Mouse (Mus musculus): ENCODE measurements around the gene Fam178b.

The Fam178b gene

DNA sequence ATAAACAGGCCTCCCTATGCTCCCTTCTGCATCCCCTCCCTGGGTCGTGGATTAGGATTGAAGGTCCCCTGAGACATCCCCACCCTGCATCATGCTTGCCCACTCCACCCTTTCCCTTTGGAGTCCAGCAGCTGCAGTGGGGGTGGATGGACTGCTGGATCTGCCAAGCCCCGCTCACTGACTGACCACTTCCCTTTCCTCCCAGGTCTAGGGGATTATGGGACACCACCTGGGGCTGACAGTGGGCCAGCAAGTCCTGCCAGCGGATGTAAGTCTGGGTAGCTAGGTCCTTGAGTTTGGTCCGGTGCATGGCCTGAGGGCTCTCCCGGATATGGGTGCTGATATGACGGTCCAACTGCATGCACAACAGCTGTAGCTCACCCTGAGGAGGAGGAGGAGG is 118.9 kb downstream of the Fam178b start:
- DNase-seq (ENCODE audit: low read depth), result no peak

DNA sequence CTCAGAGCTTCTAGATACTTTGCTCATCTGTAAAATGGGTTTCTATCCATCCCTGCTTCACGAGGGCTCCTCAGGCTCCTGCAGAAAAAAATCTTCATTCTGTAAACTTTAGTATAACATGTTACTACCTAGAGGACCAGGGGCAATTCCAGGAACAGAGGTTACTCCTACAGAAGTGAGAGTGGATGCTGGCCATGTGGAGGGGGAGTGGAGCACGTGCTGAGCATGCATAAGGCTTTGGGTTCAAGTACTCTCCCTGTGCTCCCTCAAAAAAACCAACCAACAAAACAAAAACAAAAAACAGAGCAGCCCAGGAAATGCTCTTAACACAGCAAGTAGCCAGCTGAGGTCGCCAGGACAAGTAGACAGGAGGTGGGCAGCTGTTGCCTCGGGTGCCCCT is 119.4 kb downstream of the Fam178b start:
- DNase-seq (ENCODE audit: low read depth), result no peak

DNA sequence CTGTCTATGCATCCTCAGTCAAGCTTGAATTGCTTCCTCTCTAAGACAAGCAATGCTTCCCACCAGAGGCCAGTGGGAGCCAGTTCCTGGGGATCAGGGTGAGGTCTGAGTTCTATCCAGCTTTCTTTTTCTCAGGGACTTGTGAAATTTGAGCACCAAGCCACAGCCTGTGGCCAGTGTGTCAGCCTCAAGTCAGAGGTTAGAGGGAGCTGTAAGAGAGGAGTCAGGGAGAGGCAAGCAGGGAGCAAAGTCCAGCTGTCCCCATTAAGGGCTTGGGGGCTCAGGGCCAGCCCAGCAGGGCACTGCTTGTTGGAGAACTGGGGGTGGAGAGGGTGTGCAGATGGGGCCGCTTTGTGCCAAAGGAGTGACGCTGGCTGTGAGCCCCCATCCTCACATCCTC is 119.8 kb downstream of the Fam178b start:
- DNase-seq (ENCODE audit: low read depth), result no peak

DNA sequence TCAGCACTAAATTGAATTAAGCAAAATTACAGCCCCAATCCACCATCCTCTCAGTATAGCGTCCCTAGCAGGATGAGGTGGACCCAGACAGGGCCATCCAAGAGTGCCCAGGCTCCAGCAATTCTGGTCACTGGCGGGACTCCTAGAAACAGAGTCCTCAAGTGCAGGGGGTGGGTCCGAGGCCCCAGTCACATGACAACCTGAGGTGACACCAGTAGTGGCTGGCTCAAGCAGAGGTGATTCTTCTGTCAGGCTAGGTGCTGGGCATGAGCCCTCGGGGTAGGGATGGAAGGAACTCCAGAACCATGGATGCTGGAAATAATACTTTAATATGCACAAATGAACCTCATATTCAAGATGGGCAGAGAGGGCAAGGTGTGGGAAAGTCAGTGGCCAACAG is 120.6 kb downstream of the Fam178b start:
- DNase-seq (ENCODE audit: low read depth), result no peak

DNA sequence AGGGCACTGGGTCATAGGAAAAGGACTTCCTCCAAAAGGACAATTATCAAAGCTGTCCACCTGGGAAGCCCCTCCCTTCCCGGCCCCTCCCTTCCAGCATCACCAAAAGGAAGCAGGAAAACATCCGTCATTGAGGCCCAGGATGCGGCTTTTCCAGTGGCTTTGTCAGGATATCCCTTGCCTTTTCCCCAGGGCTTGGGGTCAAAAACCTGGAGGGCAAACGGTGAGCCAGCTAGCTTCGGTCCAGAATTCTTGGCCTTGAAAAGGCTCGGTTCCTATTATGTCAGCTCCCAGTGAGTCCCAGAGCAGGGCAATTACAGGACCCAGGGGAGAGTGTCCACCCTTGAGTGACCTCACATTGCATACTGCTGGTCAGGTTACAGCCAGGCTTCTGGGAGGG is 122.1 kb downstream of the Fam178b start:
- no peak for DNase-seq (ENCODE audit: low read depth)

DNA sequence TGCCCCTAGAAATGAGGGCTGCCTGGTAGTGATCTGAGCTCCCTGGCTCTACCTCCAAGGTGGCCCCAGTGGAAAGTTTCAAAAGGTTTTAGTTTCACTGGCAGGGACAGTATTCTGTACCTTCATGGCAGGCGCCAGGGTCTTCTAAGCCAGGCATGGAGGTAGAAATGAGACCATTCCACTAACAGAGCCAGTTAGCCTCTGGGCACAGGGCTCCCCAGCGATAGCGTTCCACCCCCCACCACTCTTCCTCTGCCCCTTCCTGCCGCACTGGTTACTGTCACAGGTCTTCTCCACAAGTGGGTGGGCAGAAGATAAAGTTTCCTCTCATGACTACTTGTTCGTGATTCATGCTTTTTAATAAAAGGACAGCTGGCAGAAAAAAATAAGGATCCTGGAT is 123.1 kb downstream of the Fam178b start:
- DNase-seq (ENCODE audit: low read depth), result peak; percentile 47

DNA sequence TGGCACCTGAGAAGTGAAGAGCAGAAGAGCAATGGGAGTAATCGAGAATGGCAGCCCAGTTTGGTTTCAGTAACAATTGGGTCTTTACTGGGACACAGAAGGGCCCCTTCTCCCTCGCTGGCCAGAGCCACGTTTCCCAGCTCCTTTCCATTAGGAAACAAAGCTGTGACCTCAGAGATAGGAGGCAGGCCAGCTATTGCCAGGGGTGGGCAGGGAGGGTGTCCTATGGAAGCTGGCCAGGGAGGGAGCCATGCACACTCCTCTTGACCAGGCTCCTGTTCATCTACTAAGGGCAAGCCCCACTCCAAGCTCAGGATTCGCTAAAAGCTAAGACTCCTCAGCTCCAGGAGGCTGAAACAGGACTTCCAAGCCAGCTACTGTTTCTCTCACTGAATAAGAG is 123.7 kb downstream of the Fam178b start:
- no peak for DNase-seq (ENCODE audit: low read depth)

DNA sequence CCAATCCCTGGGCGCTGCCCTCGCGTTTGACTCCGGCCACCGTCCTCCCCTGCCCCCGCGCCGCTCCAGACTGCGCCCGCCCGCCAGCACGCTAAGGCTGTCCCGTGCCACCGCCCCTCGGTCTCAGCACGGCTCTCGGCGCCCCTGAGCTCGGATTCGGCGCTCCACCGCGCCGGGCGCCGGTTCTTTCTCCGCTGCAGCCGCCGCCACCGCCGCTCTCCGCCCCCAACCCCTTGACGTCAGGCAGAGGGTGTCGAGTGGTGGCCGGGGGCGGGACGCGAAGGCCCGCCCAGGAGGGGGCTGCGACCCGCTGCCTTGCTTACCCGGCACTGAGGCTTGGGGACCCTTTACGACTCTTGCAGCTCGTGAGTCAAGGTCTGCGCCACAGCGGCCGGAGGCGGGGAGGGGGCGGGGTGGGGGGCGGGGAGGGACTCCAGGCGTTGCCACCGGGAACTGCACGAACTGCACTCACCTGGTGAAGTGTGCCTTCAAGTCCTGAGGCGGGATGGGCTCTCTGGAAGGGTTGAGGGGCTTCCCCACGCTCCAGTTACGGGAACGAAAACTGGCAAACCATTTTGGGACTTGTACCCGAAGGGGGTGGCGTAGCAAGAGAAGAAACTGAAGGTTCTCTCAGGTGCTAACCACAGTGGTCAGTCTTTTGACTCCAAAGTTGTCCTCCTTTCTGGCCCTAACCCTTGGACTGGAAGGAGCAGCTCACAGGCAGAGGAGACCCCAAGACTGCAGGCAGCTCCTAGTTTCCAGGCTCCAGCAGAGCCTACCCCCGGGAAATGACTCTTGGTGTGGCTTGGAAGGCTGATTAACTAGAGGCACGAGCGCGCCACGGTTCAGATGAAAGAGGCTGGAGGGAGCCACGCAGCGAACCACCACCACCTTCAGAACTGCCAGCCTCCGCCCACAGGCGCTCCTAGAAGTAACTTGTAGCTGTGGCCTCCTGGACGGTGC is 124.7 kb downstream of the Fam178b start, which contains the start of gene Sema4c:
Gene Sema4c (minus strand): TSS at position 319 of the 963 bp plus-strand sequence.
- peak; percentile 82 for DNase-seq (ENCODE audit: low read depth)

DNA sequence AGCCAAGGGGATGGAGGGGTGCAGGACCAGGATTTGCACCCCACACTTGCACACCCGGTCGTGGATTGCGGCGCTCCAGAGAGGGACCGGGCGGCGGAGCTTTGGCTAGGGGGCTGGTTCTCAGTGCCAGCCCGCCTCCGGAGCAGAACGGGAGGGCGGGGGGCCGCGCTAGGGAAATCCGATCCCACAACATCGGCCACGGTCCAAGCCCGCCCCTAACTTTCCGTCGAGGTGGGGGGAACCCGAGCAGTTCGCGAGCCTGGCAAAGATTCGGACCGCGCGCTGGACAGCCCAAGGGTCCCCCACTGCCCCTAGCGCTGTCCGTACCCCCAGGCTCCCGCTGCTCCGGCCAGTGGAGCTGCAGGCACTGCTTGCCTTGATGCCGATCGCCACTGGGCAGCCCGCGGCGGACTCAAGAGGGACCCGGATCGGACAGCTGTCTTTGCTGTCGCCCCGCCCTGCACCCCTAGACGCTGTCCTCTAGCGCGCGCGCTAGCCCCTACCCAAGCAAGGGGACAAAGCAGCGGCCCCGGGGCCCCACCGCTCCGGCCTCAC is 125.4 kb downstream of the Fam178b start:
- no peak for DNase-seq (ENCODE audit: low read depth)

DNA sequence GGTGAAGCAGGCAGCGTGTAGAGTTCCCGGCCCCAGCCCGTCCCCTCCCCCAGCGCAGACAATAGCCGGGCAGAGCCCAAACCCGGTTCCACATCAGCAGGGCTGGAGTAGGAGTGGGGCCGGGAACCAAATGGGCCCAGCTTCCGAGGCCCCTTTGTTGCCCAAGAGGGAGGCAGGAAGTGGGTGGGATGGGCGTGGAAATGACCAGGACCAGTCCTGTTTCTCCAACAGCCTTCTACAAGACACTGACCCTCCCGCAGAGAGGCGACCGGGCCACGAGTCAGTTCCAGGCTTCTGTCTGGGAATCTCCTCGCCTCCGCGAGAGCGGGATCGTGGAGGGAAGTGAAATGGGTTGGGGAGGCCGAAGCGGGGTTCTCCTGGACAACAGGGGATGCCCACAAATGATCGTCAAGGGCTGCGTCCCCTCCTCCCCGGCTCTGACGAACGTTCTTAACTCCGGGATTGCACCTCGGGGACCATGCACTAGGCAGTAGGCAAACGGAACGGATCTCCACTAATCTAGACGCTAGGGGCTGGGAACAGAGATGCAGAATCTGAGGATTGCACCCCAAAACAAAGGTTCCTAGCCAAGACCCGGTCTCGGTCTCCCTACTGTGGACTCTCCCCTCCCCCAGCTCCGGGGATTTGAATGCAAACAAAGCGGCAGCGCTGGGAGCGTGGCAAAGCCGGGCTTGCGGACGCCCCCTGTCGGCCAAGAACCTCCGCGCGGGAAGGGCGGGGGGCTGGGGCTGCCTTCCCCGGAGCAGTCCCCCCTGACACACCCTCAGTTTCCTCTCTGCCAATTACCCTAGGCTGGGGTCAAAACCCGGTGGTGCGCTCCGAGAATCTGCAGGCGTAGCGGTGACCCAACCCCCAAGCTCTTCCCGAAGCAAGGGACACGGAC is 126.2 kb downstream of the Fam178b start:
- peak; percentile 85 for DNase-seq (ENCODE audit: low read depth)

DNA sequence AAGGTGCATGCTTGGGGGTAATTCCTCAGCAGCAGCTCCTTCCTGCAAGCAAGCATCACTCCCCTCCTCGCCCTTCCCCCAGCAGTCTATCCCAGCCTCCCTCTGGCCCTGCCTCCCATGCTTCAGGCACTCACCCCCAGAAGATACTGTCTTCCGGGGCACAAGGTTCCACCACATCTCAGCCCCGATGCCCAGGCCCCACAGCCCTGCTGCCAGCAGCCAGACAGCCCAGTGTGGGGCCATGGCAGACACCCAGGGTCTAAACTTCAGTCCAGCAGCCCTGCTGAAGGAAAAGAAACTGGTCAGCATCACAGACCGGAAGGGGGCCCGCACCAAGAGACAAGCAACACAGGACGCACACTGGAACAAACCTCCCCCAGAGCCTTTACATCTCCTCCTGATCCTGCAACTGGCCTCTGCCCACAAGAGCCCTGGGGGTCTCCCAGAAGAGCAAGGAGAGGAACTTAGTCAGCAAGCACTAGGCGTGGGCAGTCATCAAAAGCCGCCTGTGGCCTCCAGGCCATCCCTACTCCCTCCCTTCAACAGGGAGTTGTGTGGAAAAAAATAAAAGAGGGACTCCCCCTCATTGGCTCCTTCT is 127.1 kb downstream of the Fam178b start:
- peak; percentile 44 for DNase-seq (ENCODE audit: low read depth)

DNA sequence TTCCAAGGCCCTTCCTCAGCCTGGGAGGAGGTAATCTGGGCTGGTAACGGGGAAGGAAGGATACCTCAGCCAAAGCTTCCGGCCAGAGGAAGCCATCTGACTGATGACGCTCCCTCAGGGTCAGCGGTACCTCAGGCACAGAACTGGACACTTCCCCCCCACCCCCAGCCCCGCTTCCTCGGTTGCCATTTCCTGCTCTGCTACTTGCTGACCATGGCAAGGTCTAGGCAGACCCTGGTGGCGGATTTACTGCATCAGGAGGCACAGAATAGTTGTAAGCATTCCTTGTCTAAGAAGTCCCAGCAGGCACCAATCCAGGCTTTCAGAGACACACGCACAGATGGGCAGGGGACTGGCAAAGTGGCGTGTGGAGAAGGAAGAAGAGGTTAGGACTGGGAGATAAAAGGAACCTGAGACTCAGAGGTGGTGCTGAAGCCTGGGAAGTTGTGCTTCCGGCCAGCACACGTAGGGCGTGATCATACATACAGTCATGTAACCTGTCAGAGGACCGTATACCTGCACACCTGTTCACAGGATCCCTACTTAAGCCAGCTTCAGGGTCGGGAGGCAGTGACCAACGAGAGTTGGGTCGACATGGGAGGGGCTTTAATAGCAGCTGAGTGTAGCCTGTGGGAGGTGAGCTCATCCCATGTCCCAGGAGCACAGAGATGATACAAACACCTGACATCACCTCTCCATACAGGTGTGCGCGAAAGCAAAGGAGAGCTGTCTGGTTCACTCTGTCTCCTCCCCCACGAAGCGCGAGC is 128.2 kb downstream of the Fam178b start:
- no peak for DNase-seq (ENCODE audit: low read depth)

DNA sequence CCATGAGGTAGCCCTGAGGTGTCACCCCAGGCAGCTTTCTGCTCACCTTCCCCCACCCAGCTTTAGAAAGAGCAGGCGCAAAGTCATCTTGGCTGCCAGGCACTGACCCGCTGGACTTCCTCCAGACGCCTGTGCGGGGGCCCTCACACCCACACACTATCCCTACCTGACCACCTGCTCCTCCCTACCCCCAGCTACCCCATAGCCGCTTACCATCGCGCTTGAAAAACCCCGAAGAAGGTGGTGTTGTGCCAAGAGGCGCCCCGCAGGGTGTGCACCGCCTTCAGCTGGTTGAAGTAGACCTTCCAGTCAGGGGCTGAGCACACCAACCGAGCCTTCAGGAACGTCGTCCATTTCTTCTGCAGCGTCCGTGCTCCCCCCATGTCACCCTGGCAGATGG is 130.5 kb downstream of the Fam178b start:
- no peak for DNase-seq (ENCODE audit: low read depth)

DNA sequence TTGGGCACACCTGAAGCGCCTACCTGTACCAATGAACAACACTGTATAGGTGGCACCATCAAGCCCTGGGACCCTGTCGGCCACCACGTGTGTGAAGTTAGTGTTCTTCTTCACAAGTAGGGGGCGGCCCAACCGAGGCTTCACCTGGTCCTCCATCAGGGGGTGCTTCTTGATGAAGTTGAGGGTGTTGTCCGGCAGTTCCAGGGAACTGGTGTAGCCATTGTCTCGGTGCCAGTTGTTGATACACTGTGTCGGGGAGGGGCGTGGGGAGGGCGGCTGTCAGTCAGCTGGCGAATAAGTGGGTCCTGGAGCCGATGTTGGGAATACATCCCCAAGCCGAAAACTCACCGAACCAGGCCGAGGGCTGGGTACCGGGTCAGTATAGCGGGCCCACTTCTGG is 131.1 kb downstream of the Fam178b start:
- DNase-seq (ENCODE audit: low read depth), result no peak

DNA sequence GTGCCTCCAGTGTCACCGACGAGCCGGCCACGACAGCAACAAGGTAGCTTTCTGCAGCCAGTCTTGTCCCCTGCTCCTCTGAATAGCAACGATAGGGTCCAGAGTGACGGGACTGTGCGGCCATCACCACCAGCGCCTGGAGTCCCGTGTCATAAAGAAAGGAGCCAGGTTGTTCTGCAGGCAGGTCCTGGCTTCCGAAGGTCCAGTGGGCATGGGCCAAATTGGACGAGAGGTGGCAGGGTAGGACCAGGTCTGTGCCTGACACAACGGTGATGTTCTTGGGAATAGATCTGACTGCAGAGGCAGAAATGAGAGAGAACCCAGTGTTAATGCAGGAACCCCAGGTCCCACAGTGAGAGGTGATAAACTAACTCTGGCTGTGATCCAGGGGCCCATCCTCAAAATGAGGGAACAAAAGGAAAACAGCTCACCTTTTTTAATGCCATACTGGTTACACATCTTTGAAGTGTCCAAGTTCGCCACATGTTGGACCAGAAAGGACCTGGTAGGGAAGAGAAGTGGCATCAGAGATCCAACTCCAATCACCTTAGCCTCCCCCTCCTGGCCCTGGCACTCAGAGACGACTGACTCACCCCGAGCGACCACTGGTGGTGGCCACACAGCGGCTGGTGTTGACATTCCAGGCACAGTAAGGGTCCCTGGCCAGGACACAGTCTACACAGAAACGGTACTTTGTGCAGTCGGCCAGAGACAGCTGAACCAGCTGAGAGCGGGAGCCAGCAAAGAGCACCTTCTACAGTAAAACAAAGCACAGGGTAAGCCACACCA is 132.7 kb downstream of the Fam178b start:
- DNase-seq (ENCODE audit: low read depth), result no peak

DNA sequence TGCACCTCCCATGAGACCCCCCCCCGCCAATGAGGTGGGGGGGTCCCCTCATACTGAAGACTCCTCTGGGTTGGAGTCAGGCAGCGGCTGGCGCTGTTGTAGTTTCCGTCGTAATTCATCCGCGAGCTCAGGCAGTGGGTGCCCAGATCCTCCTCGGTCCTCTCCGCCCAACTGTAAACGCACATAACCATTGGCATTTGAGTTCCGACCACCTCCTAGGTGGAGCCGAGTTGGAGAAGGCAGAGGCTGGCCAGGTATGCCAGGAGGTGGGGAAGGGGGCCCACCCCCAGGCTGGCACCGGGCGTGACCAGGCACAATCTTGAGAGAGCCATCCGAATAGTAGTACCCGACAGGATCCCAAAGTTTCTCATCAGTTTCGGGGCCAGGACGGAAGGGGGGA is 133.5 kb downstream of the Fam178b start:
- no peak for DNase-seq (ENCODE audit: low read depth)

DNA sequence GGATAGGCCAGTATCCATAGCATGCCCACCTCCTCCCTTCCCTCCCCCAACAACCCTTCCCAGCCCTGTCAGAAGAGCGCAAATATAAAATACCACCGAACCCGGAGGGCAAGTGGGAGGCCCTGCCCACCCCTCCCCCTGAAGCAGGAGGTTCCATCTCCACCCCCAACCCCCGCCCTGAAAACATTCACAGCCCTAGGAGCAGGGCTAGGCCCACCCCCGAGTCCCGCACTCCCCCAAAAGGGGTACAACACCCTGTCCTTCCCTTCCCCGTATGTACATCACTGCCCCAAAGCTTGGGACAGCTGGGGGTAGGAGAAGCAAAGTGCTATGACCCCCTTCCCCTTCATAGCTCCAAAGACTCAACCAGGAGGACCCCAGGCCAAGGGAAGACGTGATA is 134.2 kb downstream of the Fam178b start:
- DNase-seq (ENCODE audit: low read depth), result no peak

DNA sequence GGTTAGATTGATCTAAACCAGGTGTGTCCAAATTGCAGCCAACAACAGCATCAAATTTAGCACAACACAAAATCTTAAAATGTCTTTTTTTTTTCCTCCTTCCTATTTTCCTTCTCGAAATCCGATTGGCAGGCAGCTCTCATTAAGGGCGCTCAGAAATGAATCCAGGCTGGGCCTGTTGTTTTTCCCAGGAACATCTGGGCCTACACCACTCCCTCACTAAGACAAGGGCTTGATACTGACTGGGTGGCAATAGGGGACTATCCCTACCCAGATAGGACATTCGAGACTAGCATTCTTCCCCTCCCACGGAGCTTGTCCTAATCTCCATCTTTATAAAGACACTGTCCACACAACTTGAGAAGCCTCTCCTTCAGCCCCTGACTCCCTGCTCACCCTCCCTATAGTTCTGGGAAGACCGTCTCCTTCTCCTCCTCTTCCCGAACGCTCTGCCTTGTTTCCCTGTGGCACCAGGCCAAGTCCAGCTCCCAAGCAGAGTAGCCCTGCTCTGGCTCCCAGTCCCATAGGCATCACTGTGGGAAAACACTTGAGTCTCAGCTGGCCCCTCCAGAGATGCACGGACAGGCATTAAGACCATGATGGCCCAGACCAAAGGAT is 134.9 kb downstream of the Fam178b start:
- no peak for DNase-seq (ENCODE audit: low read depth)

DNA sequence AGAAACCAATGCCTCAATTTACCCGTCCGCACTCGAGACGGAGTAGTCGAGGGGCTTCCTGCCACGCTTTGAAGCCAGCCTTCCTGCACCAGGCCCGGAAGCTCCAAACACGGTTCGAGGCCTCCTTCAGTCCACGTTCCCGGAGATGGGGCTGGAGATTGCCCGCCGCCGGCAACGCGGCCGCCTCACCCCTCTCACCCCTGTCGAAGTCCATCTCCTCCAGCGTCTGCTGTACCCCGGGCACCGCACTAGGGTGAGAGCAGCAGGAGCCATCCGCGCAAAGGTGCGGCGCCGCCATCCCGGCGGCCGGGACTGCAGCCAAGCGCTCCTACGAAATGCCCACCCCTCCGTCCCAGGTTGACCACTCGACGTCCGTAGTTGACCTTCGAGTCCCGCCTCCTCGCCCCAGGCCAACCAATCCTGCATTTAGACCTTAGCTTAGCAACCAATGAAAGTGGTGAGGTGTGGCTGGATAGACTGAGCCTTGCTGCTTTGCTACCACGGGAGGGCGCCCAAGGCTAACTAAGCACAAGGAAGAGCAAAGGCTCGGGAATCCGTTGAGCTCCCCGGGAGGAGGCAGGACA is 136.0 kb downstream of the Fam178b start, which contains the start of gene Ankrd39:
Gene Ankrd39 (minus strand): TSS at position 558 of the 584 bp plus-strand sequence.
- peak; percentile 98 for DNase-seq (ENCODE audit: low read depth)

Data from induced T-regulatory cell, adult 2 months (primary cell).